Mouse (Mus musculus) frontal cortex, postnatal 36 days (tissue): ENCODE data around the gene Bhlhe41.

Experiments
- DNase-seq, 2 experiments: peaks; one replicate each; pipeline ENCODE4 v3.0.0; 2022; ENCODE audit warnings: low spot score in 2 of 2

Bhlhe41 gene

GRCm38 (mm10) chr6:145872010-145872409, 6.7 kb upstream of the Bhlhe41 start:
- DNase-seq = no peak

- DNase-seq = no peak
These were observed 5.6 kb upstream of the Bhlhe41 start for GRCm38 (mm10) chr6:145870991-145871390.

- DNase-seq = no peak
These were observed 1.8 kb upstream of the Bhlhe41 start for GRCm38 (mm10) chr6:145867111-145867510.

GRCm38 (mm10) chr6:145865886-145866851, 811 bp upstream of the Bhlhe41 start:
- peak; percentile 82 to 86 for DNase-seq

GRCm38 (mm10) chr6:145864171-145864570, 1.2 kb downstream of the Bhlhe41 start:
- no peak for DNase-seq

- DNase-seq = peak; percentile 86 to 88
These were observed 2.0 kb downstream of the Bhlhe41 start for GRCm38 (mm10) chr6:145863065-145863971.

- no peak for DNase-seq
These were observed 2.7 kb downstream of the Bhlhe41 start for GRCm38 (mm10) chr6:145862739-145863064.

- no peak for DNase-seq
These were observed 3.0 kb downstream of the Bhlhe41 start for GRCm38 (mm10) chr6:145862321-145862720.

- DNase-seq = no peak
These were observed 3.7 kb downstream of the Bhlhe41 start for GRCm38 (mm10) chr6:145861462-145862227.

- no peak for DNase-seq
These were observed 5.0 kb downstream of the Bhlhe41 start for GRCm38 (mm10) chr6:145860350-145860749.

- no peak for DNase-seq
These were observed 6.9 kb downstream of the Bhlhe41 start for GRCm38 (mm10) chr6:145858414-145858813.

- DNase-seq = no peak
These were observed 7.9 kb downstream of the Bhlhe41 start for GRCm38 (mm10) chr6:145857428-145857827.

- DNase-seq = peak; percentile 97 to 100
These were observed 9.4 kb downstream of the Bhlhe41 start for GRCm38 (mm10) chr6:145855720-145856551.

GRCm38 (mm10) chr6:145854756-145855155, 10.6 kb downstream of the Bhlhe41 start:
- no peak for DNase-seq

- DNase-seq = no peak
These were observed 11.8 kb downstream of the Bhlhe41 start for GRCm38 (mm10) chr6:145853356-145854079.

- peak in 1 of 2 experiments; percentile 17 for DNase-seq
These were observed 12.7 kb downstream of the Bhlhe41 start for GRCm38 (mm10) chr6:145852708-145853107.

- no peak for DNase-seq
These were observed 13.4 kb downstream of the Bhlhe41 start for GRCm38 (mm10) chr6:145851956-145852355.

GRCm38 (mm10) chr6:145850789-145851188, 14.6 kb downstream of the Bhlhe41 start:
- no peak for DNase-seq

- DNase-seq = no peak
These were observed 17.7 kb downstream of the Bhlhe41 start for GRCm38 (mm10) chr6:145847661-145848060.

GRCm38 (mm10) chr6:145846948-145847347, 18.4 kb downstream of the Bhlhe41 start:
- no peak for DNase-seq
